Mouse (Mus musculus): ENCODE data around the gene Vasn. TPM values are rescaled to one million over a fixed set of nuclear protein-coding genes. Genes with fewer than 3 reads are reported as not detected.

The Vasn gene
- total RNA-seq, 2 experiments from 2014 or later, result 10.0 to 15.3 TPM

GRCm38 (mm10) chr16:4606431-4607084 is 33.2 kb upstream of the Vasn start:
- no peak for DNase-seq (ENCODE audit: low spot score in 2 of 2)

- peak; percentile 85 to 87 for DNase-seq (ENCODE audit: low spot score in 2 of 2)
These were observed 31.8 kb upstream of the Vasn start for GRCm38 (mm10) chr16:4607818-4608531.

GRCm38 (mm10) chr16:4608532-4609059 is 31.1 kb upstream of the Vasn start:
- no peak for DNase-seq (ENCODE audit: low spot score in 2 of 2)

- DNase-seq (ENCODE audit: low spot score in 2 of 2), result no peak
These were observed 28.5 kb upstream of the Vasn start for GRCm38 (mm10) chr16:4611193-4611592.

- no peak for DNase-seq (ENCODE audit: low spot score in 2 of 2)
These were observed 28.1 kb upstream of the Vasn start for GRCm38 (mm10) chr16:4611676-4612075.

GRCm38 (mm10) chr16:4613736-4614135 is 26.0 kb upstream of the Vasn start:
- DNase-seq (ENCODE audit: low spot score in 2 of 2), result no peak

GRCm38 (mm10) chr16:4614639-4615038 is 25.1 kb upstream of the Vasn start:
- DNase-seq (ENCODE audit: low spot score in 2 of 2), result no peak

GRCm38 (mm10) chr16:4615297-4615696 is 24.4 kb upstream of the Vasn start:
- DNase-seq (ENCODE audit: low spot score in 2 of 2), result no peak

GRCm38 (mm10) chr16:4616829-4617228 is 22.9 kb upstream of the Vasn start:
- DNase-seq (ENCODE audit: low spot score in 2 of 2), result no peak

- DNase-seq (ENCODE audit: low spot score in 2 of 2), result no peak
These were observed 15.7 kb upstream of the Vasn start for GRCm38 (mm10) chr16:4624074-4624473.

- peak; percentile 91 to 94 for DNase-seq (ENCODE audit: low spot score in 2 of 2)
These were observed 15.1 kb upstream of the Vasn start, which contains the start of gene Pam16 for GRCm38 (mm10) chr16:4624481-4625110. Pam16 (minus strand) TSS chr16:4624988.

GRCm38 (mm10) chr16:4627105-4627504 is 12.6 kb upstream of the Vasn start:
- DNase-seq (ENCODE audit: low spot score in 2 of 2), result no peak

GRCm38 (mm10) chr16:4628898-4629419 is 10.8 kb upstream of the Vasn start:
- DNase-seq (ENCODE audit: low spot score in 2 of 2), result no peak

GRCm38 (mm10) chr16:4629950-4630349 is 9.8 kb upstream of the Vasn start:
- DNase-seq (ENCODE audit: low spot score in 2 of 2), result peak; percentile 90 to 92

- DNase-seq (ENCODE audit: low spot score in 2 of 2), result no peak
These were observed 7.7 kb upstream of the Vasn start for GRCm38 (mm10) chr16:4632050-4632449.

- no peak for DNase-seq (ENCODE audit: low spot score in 2 of 2)
These were observed 6.1 kb upstream of the Vasn start for GRCm38 (mm10) chr16:4633661-4634060.

- DNase-seq (ENCODE audit: low spot score in 2 of 2), result no peak
These were observed 5.1 kb upstream of the Vasn start for GRCm38 (mm10) chr16:4634681-4635080.

GRCm38 (mm10) chr16:4635760-4636159 is 4.0 kb upstream of the Vasn start:
- DNase-seq (ENCODE audit: low spot score in 2 of 2), result no peak

- DNase-seq (ENCODE audit: low spot score in 2 of 2), result no peak
These were observed 800 bp upstream of the Vasn start for GRCm38 (mm10) chr16:4638891-4639390.

- DNase-seq (ENCODE audit: low spot score in 2 of 2), result no peak
These were observed 695 bp downstream of the Vasn start for GRCm38 (mm10) chr16:4640267-4641005.
